In the genomic region with DNA sequence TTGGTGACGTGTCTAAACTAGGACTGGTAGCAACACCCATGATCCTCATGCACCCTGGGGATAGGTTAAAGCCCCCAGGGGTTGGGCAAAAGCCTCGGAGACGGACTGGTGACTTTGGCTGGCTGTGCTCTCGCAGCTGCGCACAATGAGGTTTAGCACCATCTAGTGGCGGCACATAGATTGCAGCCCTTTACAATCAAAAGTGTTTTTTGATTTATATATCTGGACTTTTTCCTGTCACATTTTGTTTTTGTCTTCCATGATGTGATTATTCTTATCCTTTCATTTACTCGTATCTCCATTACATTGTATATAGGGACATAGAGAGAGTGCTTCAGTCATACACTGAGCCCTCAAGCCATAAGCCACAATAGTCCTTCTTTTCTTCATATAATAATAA, we compare ENCODE assay signal across 11 mouse cellular contexts. TPM values are rescaled to one million over a fixed set of nuclear protein-coding genes. Genes with fewer than 3 reads are reported as not detected.
DNase-seq lines count a peak whose midpoint lies in the region; ATAC-seq and TF ChIP-seq lines count a peak whose summit lies in the region.
"Not testable (repeated sequence)": the region's sequence is repeated elsewhere in the genome, so short reads cannot be mapped to it uniquely, and the experiment has no call there.
"Had no signal": no experiment of that assay in that cellular context is flagged by ENCODE, and none has a peak within 500 bp of the region (broad histone marks: within the 10 kb centered on the region; RNA-seq: fewer than 3 reads in every experiment).

No protein-coding gene starts in this region.

- H3K27me3 ChIP-seq in forebrain, embryonic 10.5 days (ENCODE audit: poor library complexity, severe bottlenecking); heart, embryonic 16.5 days (ENCODE audit: control insufficient read depth, insufficient read depth, low read length); intestine, embryonic 16.5 days (replicated peaks; ENCODE audit: control insufficient read depth, insufficient read depth, low read length); limb, embryonic 11.5 days (ENCODE audit: control insufficient read depth, insufficient read depth, low read length); lung, postnatal 0 days (replicated peaks; ENCODE audit: insufficient read depth, low read length); neural tube, embryonic 11.5 days (ENCODE audit: control insufficient read depth, insufficient read depth, low read length); stomach, postnatal 0 days (ENCODE audit: control insufficient read depth, insufficient read depth, low read length): not testable (repeated sequence)

- not testable (repeated sequence) for ATAC-seq in heart, embryonic 16.5 days (replicated peaks; ENCODE audit: extremely low read depth, insufficient read depth, low FRiP score); lung, postnatal 0 days; stomach, postnatal 0 days (ENCODE audit: low FRiP score, low TSS enrichment)
- ATAC-seq in intestine, embryonic 16.5 days = peak; percentile 82
- peak; percentile 72; the same call in 1 of the 2 replicates for ATAC-seq in limb, embryonic 11.5 days (ENCODE audit: insufficient number of reproducible peaks, low FRiP score, low TSS enrichment, low read depth)
- ATAC-seq in neural tube, embryonic 11.5 days (ENCODE audit: insufficient read depth, low FRiP score, low TSS enrichment) = peak; percentile 79

- H3K4me3 ChIP-seq in forebrain, embryonic 10.5 days = peak overlapping the region; percentile 50
- peak overlapping the region; percentile 56 for H3K4me3 ChIP-seq in heart, embryonic 16.5 days (ENCODE audit: low read length)
- not testable (repeated sequence) for H3K4me3 ChIP-seq in intestine, embryonic 16.5 days (ENCODE audit: low read length)
- peak overlapping the region; percentile 19; the same call in 1 of the 2 replicates for H3K4me3 ChIP-seq in limb, embryonic 11.5 days (ENCODE audit: low read depth, low read length)
- H3K4me3 ChIP-seq in lung, postnatal 0 days (ENCODE audit: low read depth, low read length) = peak overlapping the region; percentile 33
- H3K4me3 ChIP-seq in neural tube, embryonic 11.5 days (ENCODE audit: low read depth, low read length) = peak overlapping the region; percentile 23
- H3K4me3 ChIP-seq in stomach, postnatal 0 days (ENCODE audit: low read depth, low read length) = peak overlapping the region; percentile 37

- DNase-seq in adrenal gland, postnatal 14 days = peak; percentile 14
- not testable (repeated sequence) for DNase-seq in forebrain, embryonic 10.5 days (ENCODE audit: extremely low spot score, low spot score); neural tube, embryonic 11.5 days (ENCODE audit: low spot score); stomach, postnatal 0 days (ENCODE audit: low spot score)
- peak; percentile 39 for DNase-seq in limb, embryonic 11.5 days (ENCODE audit: low spot score)
- peak; percentile 42 for DNase-seq in lung, postnatal 0 days (ENCODE audit: low spot score)

- not testable (repeated sequence) for TF ChIP-seq EP300 in lung, postnatal 0 days (IDR thresholded peaks at IDR 0.05); stomach, postnatal 0 days (optimal IDR thresholded peaks at IDR 0.05)

- H3K4me2 ChIP-seq in heart, embryonic 16.5 days (ENCODE audit: low read depth, low read length) = peak overlapping the region; percentile 62
- not testable (repeated sequence) for H3K4me2 ChIP-seq in intestine, embryonic 16.5 days (ENCODE audit: low read depth, low read length); limb, embryonic 11.5 days (ENCODE audit: low read depth, severe bottlenecking); stomach, postnatal 0 days (replicated peaks; ENCODE audit: low read depth)
- peak overlapping the region; percentile 44; the same call in 1 of the 2 replicates for H3K4me2 ChIP-seq in lung, postnatal 0 days (replicated peaks; ENCODE audit: low read depth, low read length)
- H3K4me2 ChIP-seq in neural tube, embryonic 11.5 days (ENCODE audit: low read depth) = peak overlapping the region; percentile 38; the same call in 1 of the 2 replicates

- peak; percentile 55 for TF ChIP-seq CTCF in lung, postnatal 0 days (IDR thresholded peaks at IDR 0.05)
- peak; percentile 60 for TF ChIP-seq CTCF in stomach, postnatal 0 days (IDR thresholded peaks at IDR 0.05; ENCODE audit: low read depth)

- 0 out of 2 replicates have a peak overlapping the region, but pooled peaks have one; percentile 88 for H3K27ac ChIP-seq in forebrain, embryonic 10.5 days
- not testable (repeated sequence) for H3K27ac ChIP-seq in heart, embryonic 16.5 days (ENCODE audit: low read length); intestine, embryonic 16.5 days (ENCODE audit: low read length); limb, embryonic 11.5 days (replicated peaks; ENCODE audit: low read depth, low read length); lung, postnatal 0 days (ENCODE audit: low read length); neural tube, embryonic 11.5 days (ENCODE audit: low read depth, low read length); stomach, postnatal 0 days (replicated peaks)

- H3K9ac ChIP-seq in heart, embryonic 16.5 days (ENCODE audit: low read length); intestine, embryonic 16.5 days (ENCODE audit: low read depth, low read length); limb, embryonic 11.5 days (ENCODE audit: low read length); neural tube, embryonic 11.5 days (ENCODE audit: low read length); stomach, postnatal 0 days (ENCODE audit: low read length): not testable (repeated sequence)
- 0 out of 2 replicates have a peak overlapping the region, but pooled peaks have one; percentile 29 for H3K9ac ChIP-seq in lung, postnatal 0 days (replicated peaks; ENCODE audit: low read depth)

- not testable (repeated sequence) for H3K4me1 ChIP-seq in forebrain, embryonic 10.5 days; heart, embryonic 16.5 days (ENCODE audit: control insufficient read depth, insufficient read depth, low read length); intestine, embryonic 16.5 days (ENCODE audit: control insufficient read depth, insufficient read depth, low read length); limb, embryonic 11.5 days (ENCODE audit: control insufficient read depth, insufficient read depth, low read length); lung, postnatal 0 days (ENCODE audit: insufficient read depth, low read depth, low read length); neural tube, embryonic 11.5 days (ENCODE audit: control insufficient read depth, insufficient read depth, low read length); stomach, postnatal 0 days (replicated peaks; ENCODE audit: control insufficient read depth, insufficient read depth)

- 2% methylated on average over 6 of the region's 7 CpGs for WGBS in forebrain, embryonic 10.5 days
- WGBS in heart, embryonic 16.5 days = 0% methylated on average over 4 of the region's 7 CpGs
- under 1% methylated on average over 4 of the region's 7 CpGs for WGBS in intestine, embryonic 16.5 days
- WGBS in limb, embryonic 11.5 days = 0% methylated on average over 4 of the region's 7 CpGs
- 0% methylated on average over 4 of the region's 7 CpGs for WGBS in lung, postnatal 0 days
- WGBS in neural tube, embryonic 11.5 days = under 1% methylated on average over 4 of the region's 7 CpGs
- WGBS in stomach, postnatal 0 days = 0% methylated on average over 4 of the region's 7 CpGs

- H3K36me3 ChIP-seq in forebrain, embryonic 10.5 days (replicated peaks); heart, embryonic 16.5 days (ENCODE audit: control insufficient read depth, insufficient read depth); intestine, embryonic 16.5 days (ENCODE audit: control insufficient read depth, insufficient read depth, low read length); limb, embryonic 11.5 days (ENCODE audit: control insufficient read depth, insufficient read depth, low read length); lung, postnatal 0 days (ENCODE audit: insufficient read depth, low read length); neural tube, embryonic 11.5 days (ENCODE audit: control insufficient read depth, insufficient read depth, low read length); stomach, postnatal 0 days (ENCODE audit: control insufficient read depth, insufficient read depth, low read length): not testable (repeated sequence)

- H3K9me3 ChIP-seq in forebrain, embryonic 10.5 days; heart, embryonic 16.5 days (replicated peaks; ENCODE audit: control insufficient read depth, low read length); intestine, embryonic 16.5 days (ENCODE audit: control insufficient read depth, low read length); limb, embryonic 11.5 days (ENCODE audit: control insufficient read depth, low read length); lung, postnatal 0 days (ENCODE audit: low read length); neural tube, embryonic 11.5 days (ENCODE audit: control insufficient read depth, low read length); stomach, postnatal 0 days (ENCODE audit: control insufficient read depth, low read length): not testable (repeated sequence)

RNA-seq across cellular contexts. Expression of gene Mrgprb5, which starts 36.6 kb away (rescaled TPM):
- not detected in 2 replicates for total RNA-seq in adrenal gland, postnatal 14 days (2021)
- polyA plus RNA-seq in forebrain, embryonic 10.5 days (2016; fragmentation: Nextera tagmentation; extraction: Ambion mirVana) = not detected in 2 replicates
- not detected in 2 replicates for polyA plus RNA-seq in heart, embryonic 16.5 days (2015; fragmentation: Nextera tagmentation; extraction: Ambion mirVana)
- not detected in 2 replicates for polyA plus RNA-seq in intestine, embryonic 16.5 days (2015; fragmentation: Nextera tagmentation; extraction: Ambion mirVana)
- not detected in 2 replicates for polyA plus RNA-seq in limb, embryonic 11.5 days (2014; fragmentation: Nextera tagmentation; extraction: Ambion mirVana)
- polyA plus RNA-seq in lung, postnatal 0 days (2015; fragmentation: Nextera tagmentation; extraction: Ambion mirVana) = not detected in 2 replicates
- not detected in 2 replicates for polyA plus RNA-seq in neural tube, embryonic 11.5 days (2014; fragmentation: Nextera tagmentation; extraction: Ambion mirVana)
- not detected in 2 replicates for polyA plus RNA-seq in stomach, postnatal 0 days (2015; fragmentation: Nextera tagmentation; extraction: Ambion mirVana)
- total RNA-seq: heart, adult 18-20 months; left cerebral cortex, postnatal 14 days had no signal
- polyA plus RNA-seq: testis, adult 2 months had no signal
